Mouse (Mus musculus): ENCODE results near the gene Steap1. TPM values are rescaled to one million over a fixed set of nuclear protein-coding genes. Genes with fewer than 3 reads are reported as not detected.

Steap1 gene
- polyA plus RNA-seq, 1 experiment from 2014 or later = 5.0 TPM

Other genes with a start within 250 kb of the Steap1 start
- 27.0 and 30.0 TPM in 2 replicates for gene Cldn12, start 234.4 kb downstream of the Steap1 start, polyA plus RNA-seq (2016; fragmentation: Nextera tagmentation; extraction: Ambion mirVana)
- 31.9 and 33.2 TPM in 2 replicates for gene Gtpbp10, start 189.8 kb downstream of the Steap1 start, polyA plus RNA-seq (2016; fragmentation: Nextera tagmentation; extraction: Ambion mirVana)
- 4.1 and 5.6 TPM in 2 replicates for gene Gm8773, start 175.5 kb downstream of the Steap1 start, polyA plus RNA-seq (2016; fragmentation: Nextera tagmentation; extraction: Ambion mirVana)
- gene Cfap69, start 85.1 kb downstream of the Steap1 start, polyA plus RNA-seq (2016; fragmentation: Nextera tagmentation; extraction: Ambion mirVana) = 3.0 and 3.7 TPM in 2 replicates
- 7.3 and 7.7 TPM in 2 replicates for gene Steap2, start 54.7 kb downstream of the Steap1 start, polyA plus RNA-seq (2016; fragmentation: Nextera tagmentation; extraction: Ambion mirVana)

Measured in embryonic facial prominence, embryonic 12.5 days (tissue).